Comparison of ENCODE assay signal across 12 mouse cellular contexts in the genomic region with DNA sequence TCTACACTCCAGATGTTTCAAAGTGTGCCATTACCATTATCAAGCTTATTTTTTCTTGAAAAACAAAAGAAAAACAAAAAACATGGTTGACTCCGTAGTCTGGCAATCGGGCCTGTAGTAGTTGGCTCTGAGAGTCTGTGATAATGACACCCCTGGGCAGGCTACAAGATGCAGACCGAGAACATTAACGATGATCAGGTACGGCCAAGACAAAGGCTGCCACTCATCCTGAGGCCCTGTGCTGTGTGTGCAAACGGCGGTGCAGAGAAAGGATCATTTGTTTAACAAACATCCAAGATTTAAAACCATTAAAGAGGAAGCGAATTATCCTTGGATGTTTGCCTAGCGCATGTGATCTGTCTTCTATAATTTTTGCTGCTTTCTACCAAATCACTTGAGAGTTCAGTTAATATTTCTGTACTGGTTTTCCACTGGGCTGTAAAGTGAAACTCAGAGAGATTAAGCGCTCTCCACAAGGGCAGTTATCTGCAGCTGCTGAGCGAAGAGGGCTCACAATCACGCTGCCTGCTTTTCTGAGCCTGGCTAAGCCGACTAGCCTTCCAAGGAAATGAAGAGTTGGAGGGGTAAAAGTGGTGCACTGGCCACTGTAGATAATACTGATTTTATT.
DNase-seq lines count a peak whose midpoint lies in the region; ATAC-seq and TF ChIP-seq lines count a peak whose summit lies in the region.
"Had no signal": no experiment of that assay in that cellular context is flagged by ENCODE, and none has a peak within 500 bp of the region (broad histone marks: within the 10 kb centered on the region; RNA-seq: fewer than 3 reads in every experiment).

No protein-coding gene starts in this region.

- intact Hi-C loops in heart, postnatal 25 days (cut with DNase I): loop anchor here (5.0 kb wide), 1 partner anchor 254 kb away; no protein-coding TSS in a partner anchor
- intact Hi-C loops in gastrocnemius, postnatal 14 days (cut with DNase I; ENCODE audit: low total_unique reads): no loop called here

- H3K27ac ChIP-seq in intestine, embryonic 14.5 days (ENCODE audit: low read depth): no peak overlapping the region
- H3K27ac ChIP-seq in stomach, postnatal 0 days (replicated peaks): no peak overlapping the region
- no peak overlapping the region for H3K27ac ChIP-seq in hindbrain, postnatal 0 days
- H3K27ac ChIP-seq: hindbrain, embryonic 10.5 days had no signal

- H3K27me3 ChIP-seq in intestine, embryonic 14.5 days (replicated peaks; ENCODE audit: control insufficient read depth, insufficient read depth, low read length): no peaks in the 10 kb centered on the region
- H3K27me3 ChIP-seq in stomach, postnatal 0 days (ENCODE audit: control insufficient read depth, insufficient read depth, low read length): no peaks in the 10 kb centered on the region
- no peaks in the 10 kb centered on the region for H3K27me3 ChIP-seq in hindbrain, postnatal 0 days (ENCODE audit: insufficient read depth, low read length)

- no peaks in the 10 kb centered on the region for H3K36me3 ChIP-seq in intestine, embryonic 14.5 days (ENCODE audit: control insufficient read depth, insufficient read depth, low read length)
- H3K36me3 ChIP-seq in stomach, postnatal 0 days (ENCODE audit: control insufficient read depth, insufficient read depth, low read length): no peaks in the 10 kb centered on the region
- H3K36me3 ChIP-seq in hindbrain, postnatal 0 days (ENCODE audit: insufficient read depth, low read length): no peaks in the 10 kb centered on the region
- H3K36me3 ChIP-seq: hindbrain, embryonic 10.5 days had no signal

- no peak for TF ChIP-seq CTCF in stomach, postnatal 0 days (IDR thresholded peaks at IDR 0.05; ENCODE audit: low read depth)
- no peak for TF ChIP-seq CTCF in hindbrain, postnatal 0 days (IDR thresholded peaks at IDR 0.05; ENCODE audit: low read depth)

- H3K4me3 ChIP-seq in intestine, embryonic 14.5 days (ENCODE audit: low read depth, low read length): no peak overlapping the region
- no peak overlapping the region for H3K4me3 ChIP-seq in stomach, postnatal 0 days (ENCODE audit: low read depth, low read length)
- H3K4me3 ChIP-seq in hindbrain, postnatal 0 days (ENCODE audit: low read length): no peak overlapping the region
- H3K4me3 ChIP-seq: hindbrain, embryonic 10.5 days had no signal

- peak; percentile 88 for DNase-seq in heart, adult 11 months
- no peak for DNase-seq in heart, postnatal 25 days (ENCODE audit: low spot score)
- peak; percentile 13 for DNase-seq in ovary, postnatal 36 days (ENCODE audit: low spot score)
- no peak for DNase-seq in ovary, postnatal 14 days (ENCODE audit: low spot score)
- no peak for DNase-seq in intestine, embryonic 14.5 days (ENCODE audit: low spot score)
- DNase-seq in stomach, postnatal 0 days (ENCODE audit: low spot score): no peak
- DNase-seq in gastrocnemius, postnatal 14 days: no peak
- DNase-seq in hindbrain, postnatal 0 days (ENCODE audit: low spot score): no peak
- DNase-seq: B cell, adult 2 months; lung, adult 18-20 months; thymus, adult 2 months had no signal

- peak overlapping the region; percentile 37 for H3K4me2 ChIP-seq in intestine, embryonic 14.5 days (ENCODE audit: low read length)
- peak overlapping the region; percentile 42 for H3K4me2 ChIP-seq in stomach, postnatal 0 days (replicated peaks; ENCODE audit: low read depth)
- H3K4me2 ChIP-seq in hindbrain, postnatal 0 days (ENCODE audit: low read depth, low read length): no peak overlapping the region

- no peak; the same call in 1 of the 2 replicates for ATAC-seq in intestine, embryonic 14.5 days (replicated peaks; ENCODE audit: low FRiP score, low TSS enrichment, low read depth)
- ATAC-seq in stomach, postnatal 0 days (ENCODE audit: low FRiP score, low TSS enrichment): no peak
- ATAC-seq in hindbrain, postnatal 0 days: no peak

- H3K4me1 ChIP-seq in intestine, embryonic 14.5 days (replicated peaks; ENCODE audit: control insufficient read depth, insufficient read depth, low read length): peaks cover 16% of the 10 kb centered on the region; the same call in 1 of the 2 replicates
- no peaks in the 10 kb centered on the region for H3K4me1 ChIP-seq in stomach, postnatal 0 days (replicated peaks; ENCODE audit: control insufficient read depth, insufficient read depth)
- H3K4me1 ChIP-seq in hindbrain, postnatal 0 days (ENCODE audit: insufficient read depth, low read length): no peaks in the 10 kb centered on the region

- no peak overlapping the region for H3K9ac ChIP-seq in intestine, embryonic 14.5 days (ENCODE audit: low read length)
- no peak overlapping the region for H3K9ac ChIP-seq in stomach, postnatal 0 days (ENCODE audit: low read length)
- H3K9ac ChIP-seq in hindbrain, postnatal 0 days (replicated peaks; ENCODE audit: low read length): no peak overlapping the region

- 14% methylated on average over 13 of the region's 13 CpGs for WGBS in intestine, embryonic 14.5 days
- 28% methylated on average over 13 of the region's 13 CpGs for WGBS in stomach, postnatal 0 days
- 59% methylated on average over 13 of the region's 13 CpGs for WGBS in hindbrain, postnatal 0 days

- no peak for TF ChIP-seq EP300 in stomach, postnatal 0 days (optimal IDR thresholded peaks at IDR 0.05)

- no peaks in the 10 kb centered on the region for H3K9me3 ChIP-seq in intestine, embryonic 14.5 days (ENCODE audit: control insufficient read depth, low read length)
- H3K9me3 ChIP-seq in stomach, postnatal 0 days (ENCODE audit: control insufficient read depth, low read length): no peaks in the 10 kb centered on the region
- no peaks in the 10 kb centered on the region for H3K9me3 ChIP-seq in hindbrain, postnatal 0 days (ENCODE audit: low read length)
- H3K9me3 ChIP-seq: hindbrain, embryonic 10.5 days had no signal

Comparison
In these comparisons a context has a peak if more than half of its experiments do, and no peak if none do; other contexts are left out.
1. DNase-seq: peak in heart, adult 11 months (single experiment) and ovary, postnatal 36 days (single experiment); none in heart, postnatal 25 days (single experiment), ovary, postnatal 14 days (single experiment), intestine, embryonic 14.5 days (single experiment), stomach, postnatal 0 days (single experiment), gastrocnemius, postnatal 14 days (single experiment) and hindbrain, postnatal 0 days (single experiment).